Mouse (Mus musculus) olfactory bulb, adult 2 months (tissue): ENCODE data around the gene Edaradd. TPM values are rescaled to one million over a fixed set of nuclear protein-coding genes. Genes with fewer than 3 reads are reported as not detected.

Experiments used
- H3K27ac ChIP-seq: fragments of 200-500 bp; 2 replicates; pipeline ENCODE4 v1.5.1; 2012; ENCODE audit warnings: low read depth, low read length; ENCODE audit not compliant: insufficient read depth
- H3K4me1 ChIP-seq: fragments of 200-500 bp; 2 replicates; pipeline ENCODE4 v1.6.1; 2012; ENCODE audit warnings: low read length; ENCODE audit not compliant: control insufficient read depth, insufficient read depth
- H3K4me3 ChIP-seq: fragments of 200-500 bp; 2 replicates; pipeline ENCODE4 v1.5.1; 2012; ENCODE audit warnings: mild to moderate bottlenecking, low read depth, low read length, moderate library complexity; ENCODE audit not compliant: insufficient read depth
- CTCF ChIP-seq: fragments of 200-500 bp; IDR thresholded peaks from 2 replicates; pipeline ENCODE4 v1.5.1; 2012; ENCODE audit warnings: low read depth, mild to moderate bottlenecking, low read length, moderate library complexity; ENCODE audit not compliant: insufficient read depth
- POLR2A ChIP-seq: fragments of 200-500 bp; IDR thresholded peaks from 2 replicates; pipeline ENCODE4 v1.6.1; 2012; ENCODE audit warnings: mild to moderate bottlenecking, low read depth, low read length, moderate library complexity; ENCODE audit not compliant: insufficient read depth
- WGBS: fragments of 180-500 bp; shearing (Covaris S2); methylation state at CpG from one replicate; pipeline ENCODE4 v1.1.7; 2018; 5-methylcytosine and 5-hydroxymethylcytosine counted together
- polyA plus RNA-seq: library from polyadenylated mRNA; stranded (reverse); fragments of >200 nt; gene quantifications from 2 replicates; pipeline ENCODE4 v1.2.4, GENCODE M21; 2012; ENCODE audit warnings: low replicate concordance; ENCODE audit not compliant: missing spikeins, insufficient read depth, insufficient read length

Edaradd gene
- polyA plus RNA-seq = not detected in 2 replicates

DNA sequence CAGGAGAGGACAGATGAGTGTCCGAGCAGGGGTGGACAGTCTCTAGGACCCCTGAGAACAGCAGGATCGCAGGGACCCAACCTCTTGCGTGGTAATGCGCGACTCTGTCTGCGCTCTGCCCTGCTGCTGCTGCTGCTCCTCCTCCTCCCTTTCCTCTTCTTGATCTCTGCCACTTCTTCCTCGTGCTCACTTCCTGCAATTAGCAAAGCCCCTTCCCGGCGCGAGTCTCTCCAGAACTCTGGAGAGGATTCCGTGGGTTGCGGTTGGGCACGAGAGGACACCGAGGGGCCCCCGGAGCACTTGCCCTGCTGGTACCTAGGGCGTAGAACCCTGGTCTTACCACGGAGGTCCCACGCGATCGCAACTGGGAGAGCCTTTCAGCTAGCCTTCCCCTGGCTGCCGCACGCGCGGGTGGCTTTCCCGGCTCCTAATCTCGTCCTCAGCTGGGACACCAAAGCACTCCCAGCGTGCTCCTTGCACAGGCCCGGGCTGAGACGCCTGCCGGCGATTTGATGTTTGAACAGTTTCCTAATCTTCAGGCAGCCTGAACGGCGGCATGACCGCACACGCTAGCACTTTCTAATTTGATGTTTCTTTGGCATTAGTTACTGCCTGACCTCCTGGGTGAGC, at the start of gene Edaradd:
TSS of gene Edaradd (minus strand) at position 484 of the 630 bp plus-strand sequence.
- H3K4me3 ChIP-seq = peak within 1 kb of the TSS; percentile 65
- H3K27ac ChIP-seq = no peak within 1 kb of the TSS
- TF ChIP-seq CTCF = peak; percentile 24; the same call in 1 of the 2 replicates
- TF ChIP-seq POLR2A = no peak
- 0% methylated on average over 35 of the region's 35 CpGs for WGBS
- H3K4me1 ChIP-seq = peaks cover 9% of the 10 kb centered on the region

DNA sequence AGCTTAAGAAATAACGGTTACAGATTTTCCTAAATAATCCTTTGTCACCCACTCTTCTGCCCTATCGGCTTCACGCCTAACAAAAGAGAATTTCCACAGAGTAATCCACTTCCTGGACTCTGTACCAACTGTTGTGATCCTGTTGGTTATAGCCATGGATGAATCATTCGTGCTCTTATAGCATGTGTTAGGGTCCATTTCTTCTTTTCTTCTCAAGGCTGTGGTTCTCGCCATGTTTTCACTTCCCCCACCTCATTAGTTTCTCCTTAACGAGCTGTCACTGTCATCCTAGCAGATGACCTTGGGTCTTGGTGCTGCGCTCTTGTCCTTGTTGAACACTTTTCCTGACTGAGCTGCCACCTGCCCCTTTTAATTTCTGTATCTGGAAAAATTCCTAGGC, 49.5 kb upstream of the Edaradd start:
- TF ChIP-seq CTCF (no peak), POLR2A (no peak)
- H3K27ac ChIP-seq = no peak overlapping the region
- H3K4me1 ChIP-seq = no peaks in the 10 kb centered on the region
- 69% methylated on average over 7 of the region's 7 CpGs for WGBS
- H3K4me3 ChIP-seq = no peak overlapping the region

GRCm38 (mm10) chr13:12568597-12569469, 48.6 kb upstream of the Edaradd start:
- TF ChIP-seq CTCF (no peak), POLR2A (no peak)
- Histone ChIP-seq H3K4me1 (no peaks in the 10 kb centered on the region), H3K4me3 (no peak overlapping the region), H3K27ac (no peak overlapping the region)
- 81% methylated on average over 9 of the region's 9 CpGs for WGBS

GRCm38 (mm10) chr13:12567936-12568335, 47.7 kb upstream of the Edaradd start:
- WGBS = 75% methylated on average over 1 of the region's 1 CpGs
- Histone ChIP-seq H3K4me3 (no peak overlapping the region), H3K4me1 (no peaks in the 10 kb centered on the region), H3K27ac (no peak overlapping the region)
- TF ChIP-seq POLR2A (no peak), CTCF (no peak)

DNA sequence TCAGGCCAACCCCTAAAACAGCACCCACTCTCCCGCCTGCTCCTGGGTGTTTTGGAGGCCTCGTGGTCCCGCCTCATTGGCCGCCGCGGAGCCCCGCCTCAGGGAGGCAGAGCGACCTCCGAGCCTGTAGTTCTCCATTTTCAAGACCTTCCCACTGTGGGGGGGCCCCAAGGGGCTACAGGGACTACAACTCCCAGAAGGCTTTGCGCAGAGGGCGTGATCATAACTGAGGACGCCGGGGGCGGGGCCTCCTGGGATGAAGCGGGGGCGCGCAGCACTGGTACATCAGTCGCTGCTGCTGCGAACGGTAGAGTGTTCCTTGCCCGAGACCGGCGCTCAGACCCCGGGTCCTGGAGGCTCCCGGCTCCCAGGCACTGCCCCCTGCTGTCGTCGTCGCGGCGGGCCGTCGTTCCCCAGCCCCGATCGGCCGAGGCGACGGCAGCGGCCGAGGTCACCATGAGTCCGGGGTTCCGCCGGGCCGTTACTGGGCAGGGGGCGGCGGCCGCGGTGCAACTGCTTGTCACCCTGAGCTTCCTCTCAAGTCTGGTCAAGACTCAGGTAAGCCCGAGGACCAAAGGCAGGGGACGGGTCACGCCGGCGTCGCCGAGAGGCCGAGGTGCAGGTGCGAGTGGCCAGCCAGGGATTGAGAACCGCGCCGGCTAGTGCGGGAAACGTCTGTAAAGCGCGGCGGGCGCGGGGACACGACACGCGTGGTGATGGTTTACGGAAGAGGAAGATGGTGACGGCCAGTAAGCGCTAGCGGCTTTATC, 45.6 kb upstream of the Edaradd start, which contains the start of gene Ero1lb:
TSS of gene Ero1lb (plus strand) at position 254 of the 770 bp plus-strand sequence.
- H3K4me1 ChIP-seq = no peaks in the 10 kb centered on the region
- TF ChIP-seq POLR2A (peak; percentile 91), CTCF (no peak)
- peak within 1 kb of the TSS; percentile 90 for H3K4me3 ChIP-seq
- WGBS = under 1% methylated on average over 73 of the region's 73 CpGs
- 0 out of 2 replicates have a peak within 1 kb of the TSS, but pooled peaks have one; percentile 23 for H3K27ac ChIP-seq

DNA sequence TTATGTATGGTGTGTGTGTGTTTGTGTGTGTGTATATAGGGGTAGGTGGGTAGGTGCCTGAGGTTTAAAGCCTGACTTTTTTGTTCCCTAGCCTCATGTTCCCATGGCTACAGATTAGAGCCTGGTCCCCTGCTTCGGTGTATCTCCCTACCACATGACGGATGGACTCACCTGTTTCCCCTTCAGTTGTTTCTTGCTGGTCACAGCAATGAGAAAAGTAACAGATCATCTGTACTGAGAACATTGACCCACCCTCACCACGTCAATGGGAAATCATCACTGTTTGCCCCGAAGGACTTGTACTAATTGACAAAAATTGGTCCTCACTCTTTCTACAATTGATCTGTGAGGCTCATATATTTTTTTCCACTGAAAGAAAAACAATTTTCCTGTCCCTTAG, 42.0 kb upstream of the Edaradd start:
- Histone ChIP-seq H3K4me3 (no peak overlapping the region), H3K27ac (no peak overlapping the region), H3K4me1 (no peaks in the 10 kb centered on the region)
- whole genome bisulfite sequencing = 88% methylated on average over 4 of the region's 4 CpGs
- no peak for TF ChIP-seq POLR2A
- no peak for TF ChIP-seq CTCF

DNA sequence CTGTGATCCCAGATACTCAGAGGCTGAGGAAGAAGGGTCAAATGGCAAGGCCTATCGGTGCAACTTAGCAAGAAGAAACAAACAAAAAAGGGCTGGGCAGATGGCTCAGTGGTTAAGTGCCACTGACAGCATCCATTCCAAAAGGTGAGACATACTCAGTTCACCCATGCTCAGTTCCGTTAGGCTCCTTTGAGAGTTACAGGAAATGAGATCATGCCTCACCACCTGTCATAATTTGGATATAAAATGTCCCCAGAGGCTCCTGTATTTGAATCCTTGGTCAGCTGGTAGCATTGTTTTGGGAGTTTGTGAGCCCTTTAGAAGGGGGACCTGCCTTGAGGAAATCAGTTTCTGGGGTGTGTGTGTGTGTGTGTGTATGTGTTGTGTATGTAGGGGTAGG, 41.5 kb upstream of the Edaradd start:
- no peak for TF ChIP-seq POLR2A
- no peak for TF ChIP-seq CTCF
- Histone ChIP-seq H3K4me1 (no peaks in the 10 kb centered on the region), H3K4me3 (no peak overlapping the region), H3K27ac (no peak overlapping the region)
- 99% methylated on average over 2 of the region's 2 CpGs for WGBS

- 54% methylated on average over 6 of the region's 6 CpGs for WGBS
- TF ChIP-seq POLR2A (no peak), CTCF (no peak)
- H3K27ac ChIP-seq = no peak overlapping the region
- no peaks in the 10 kb centered on the region for H3K4me1 ChIP-seq
- H3K4me3 ChIP-seq = no peak overlapping the region
Observed at GRCm38 (mm10) chr13:12559462-12560120, 39.4 kb upstream of the Edaradd start.
